Mouse (Mus musculus) liver, embryonic 16.5 days (tissue): Measurements from ENCODE around the gene Timm44. TPM values are rescaled to one million over a fixed set of nuclear protein-coding genes. Genes with fewer than 3 reads are reported as not detected.

Experiments used
- ATAC-seq: fragments of 200-750 bp; cut with Nextera tagmentation; 2 replicates; pipeline ENCODE4 v1.8.0; 2017; ENCODE audit warnings: low read depth, mild to moderate bottlenecking, moderate number of reproducible peaks, moderate library complexity
- H3K27ac ChIP-seq: fragments of 300-500 bp; sonication (generic); 2 replicates; pipeline ENCODE4 v1.5.1; 2014; ENCODE audit warnings: mild to moderate bottlenecking, low read length
- H3K27me3 ChIP-seq: fragments of 300-500 bp; sonication (generic); 2 replicates; pipeline ENCODE4 v1.6.1; 2014; ENCODE audit warnings: low read depth, low read length, mixed read lengths; ENCODE audit not compliant: control insufficient read depth, insufficient read depth
- H3K36me3 ChIP-seq: fragments of 300-500 bp; sonication (generic); 2 replicates; pipeline ENCODE4 v1.6.1; 2014; ENCODE audit warnings: mild to moderate bottlenecking; ENCODE audit not compliant: control insufficient read depth, insufficient read depth
- H3K4me1 ChIP-seq: fragments of 300-500 bp; sonication (generic); 2 replicates; pipeline ENCODE4 v1.6.1; 2014; ENCODE audit warnings: low read depth, low read length, mixed read lengths; ENCODE audit not compliant: control insufficient read depth
- H3K4me2 ChIP-seq: fragments of 300-500 bp; sonication (generic); 2 replicates; pipeline ENCODE4 v1.6.1; 2014; ENCODE audit warnings: low read depth, low read length, mixed read lengths
- H3K4me3 ChIP-seq: fragments of 300-500 bp; sonication (generic); 2 replicates; pipeline ENCODE4 v1.5.1; 2014; ENCODE audit warnings: low read depth, mild to moderate bottlenecking, low read length
- H3K9ac ChIP-seq: fragments of 300-500 bp; sonication (generic); 2 replicates; pipeline ENCODE4 v1.6.1; 2014; ENCODE audit warnings: low read depth, low read length
- H3K9me3 ChIP-seq: fragments of 300-500 bp; sonication (generic); replicated peaks from 2 replicates; pipeline ENCODE4 v1.6.1; 2016; ENCODE audit warnings: low read length; ENCODE audit not compliant: control insufficient read depth
- WGBS: fragments of 180-500 bp; shearing (Covaris S2); extraction: QIAGEN DNeasy Blood & Tissue Kit; methylation state at CpG from one replicate; pipeline ENCODE4 v1.1.7; 2014; ENCODE audit not compliant: insufficient replicate concordance; 5-methylcytosine and 5-hydroxymethylcytosine counted together
- polyA plus RNA-seq: library from polyadenylated mRNA; unstranded; fragments of >200 nt; fragmentation: Nextera tagmentation; extraction: Ambion mirVana; gene quantifications from 2 replicates; pipeline ENCODE4 v1.2.1, GENCODE M21; 2015

Timm44 gene
- polyA plus RNA-seq, 1 experiment from 2014 or later = 30.0 TPM

- ATAC-seq = no peak
- Histone ChIP-seq H3K27ac (peak overlapping the region; percentile 54; the same call in 1 of the 2 replicates), H3K4me1 (peaks cover 9% of the 10 kb centered on the region), H3K9me3 (no peaks in the 10 kb centered on the region), H3K27me3 (no peaks in the 10 kb centered on the region), H3K9ac (peak overlapping the region; percentile 79), H3K4me2 (peak overlapping the region; percentile 94), H3K36me3 (peaks cover 3% of the 10 kb centered on the region; the same call in 1 of the 2 replicates), H3K4me3 (peak overlapping the region; percentile 81)
- 24% methylated on average over 9 of the region's 9 CpGs for WGBS
These were observed 375 bp upstream of the Timm44 start for GRCm38 (mm10) chr8:4276111-4276465.

- H3K4me1 ChIP-seq = peaks cover under 1% of the 10 kb centered on the region; the same call in 1 of the 2 replicates
- no peak overlapping the region for H3K27ac ChIP-seq
- H3K9me3 ChIP-seq = no peaks in the 10 kb centered on the region
- H3K4me2 ChIP-seq = no peak overlapping the region
- no peak overlapping the region for H3K9ac ChIP-seq
- ATAC-seq = no peak
- peaks cover 43% of the 10 kb centered on the region for H3K36me3 ChIP-seq
- H3K27me3 ChIP-seq = no peaks in the 10 kb centered on the region
- 81% methylated on average over 6 of the region's 6 CpGs for WGBS
- H3K4me3 ChIP-seq = no peak overlapping the region
These were observed 6.1 kb downstream of the Timm44 start for GRCm38 (mm10) chr8:4269609-4270008.

- H3K4me3 ChIP-seq = no peak overlapping the region
- H3K4me1 ChIP-seq = no peaks in the 10 kb centered on the region
- H3K4me2 ChIP-seq = no peak overlapping the region
- no peak overlapping the region for H3K27ac ChIP-seq
- WGBS = 78% methylated on average over 15 of the region's 15 CpGs
- H3K36me3 ChIP-seq = peaks cover 42% of the 10 kb centered on the region
- no peaks in the 10 kb centered on the region for H3K27me3 ChIP-seq
- H3K9me3 ChIP-seq = no peaks in the 10 kb centered on the region
- no peak overlapping the region for H3K9ac ChIP-seq
- 0 out of 2 replicates have a peak, but pooled peaks have one; percentile 16 for ATAC-seq
These were observed 8.1 kb downstream of the Timm44 start for GRCm38 (mm10) chr8:4267627-4268026.

GRCm38 (mm10) chr8:4265160-4265914 is 10.4 kb downstream of the Timm44 start:
- Histone ChIP-seq H3K4me2 (no peak overlapping the region), H3K9ac (no peak overlapping the region), H3K4me3 (no peak overlapping the region), H3K9me3 (no peaks in the 10 kb centered on the region), H3K36me3 (peaks cover 41% of the 10 kb centered on the region), H3K4me1 (no peaks in the 10 kb centered on the region), H3K27me3 (no peaks in the 10 kb centered on the region), H3K27ac (no peak overlapping the region)
- 75% methylated on average over 15 of the region's 15 CpGs for WGBS
- no peak for ATAC-seq

- Histone ChIP-seq H3K4me1 (peaks cover 14% of the 10 kb centered on the region), H3K36me3 (peaks cover 26% of the 10 kb centered on the region), H3K27ac (no peak overlapping the region), H3K9ac (no peak overlapping the region), H3K9me3 (no peaks in the 10 kb centered on the region), H3K4me2 (no peak overlapping the region), H3K27me3 (no peaks in the 10 kb centered on the region), H3K4me3 (no peak overlapping the region)
- 63% methylated on average over 8 of the region's 8 CpGs for WGBS
- no peak for ATAC-seq
These were observed 12.5 kb downstream of the Timm44 start for GRCm38 (mm10) chr8:4263105-4263791.

GRCm38 (mm10) chr8:4259805-4260170 is 15.9 kb downstream of the Timm44 start:
- Histone ChIP-seq H3K4me2 (peak overlapping the region; percentile 100), H3K9ac (no peak overlapping the region), H3K9me3 (no peaks in the 10 kb centered on the region), H3K27ac (no peak overlapping the region), H3K4me3 (no peak overlapping the region), H3K4me1 (peaks cover 15% of the 10 kb centered on the region), H3K27me3 (no peaks in the 10 kb centered on the region), H3K36me3 (peaks cover 5% of the 10 kb centered on the region)
- ATAC-seq = no peak
- 88% methylated on average over 4 of the region's 4 CpGs for WGBS

GRCm38 (mm10) chr8:4259125-4259804 is 16.4 kb downstream of the Timm44 start, which contains the start of gene Ctxn1:
TSS of gene Ctxn1 (minus strand) at chr8:4259274.
- peak; percentile 96 for ATAC-seq
- peak within 1 kb of the TSS; percentile 60 for H3K9ac ChIP-seq
- WGBS = 10% methylated on average over 33 of the region's 33 CpGs
- H3K4me1 ChIP-seq = peaks cover 15% of the 10 kb centered on the region
- H3K27me3 ChIP-seq = no peaks in the 10 kb centered on the region
- peaks cover 5% of the 10 kb centered on the region for H3K36me3 ChIP-seq
- peak within 1 kb of the TSS; percentile 67 for H3K4me3 ChIP-seq
- peak within 1 kb of the TSS; percentile 100 for H3K4me2 ChIP-seq
- peak within 1 kb of the TSS; percentile 50; the same call in 1 of the 2 replicates for H3K27ac ChIP-seq
- H3K9me3 ChIP-seq = no peaks in the 10 kb centered on the region

GRCm38 (mm10) chr8:4258678-4259077 is 17.0 kb downstream of the Timm44 start:
- Histone ChIP-seq H3K4me1 (peaks cover 20% of the 10 kb centered on the region), H3K4me2 (peak overlapping the region; percentile 100), H3K36me3 (peaks cover 5% of the 10 kb centered on the region), H3K9me3 (no peaks in the 10 kb centered on the region), H3K27ac (no peak overlapping the region), H3K27me3 (no peaks in the 10 kb centered on the region), H3K4me3 (peak overlapping the region; percentile 67), H3K9ac (peak overlapping the region; percentile 60)
- WGBS = under 1% methylated on average over 32 of the region's 32 CpGs
- ATAC-seq = peak; percentile 42
